Mouse (Mus musculus): ENCODE measurements around the gene Tspan9. TPM values are rescaled to one million over a fixed set of nuclear protein-coding genes. Genes with fewer than 3 reads are reported as not detected.

Gene Tspan9
- polyA plus RNA-seq, 1 experiment: 87.8 TPM

DNA sequence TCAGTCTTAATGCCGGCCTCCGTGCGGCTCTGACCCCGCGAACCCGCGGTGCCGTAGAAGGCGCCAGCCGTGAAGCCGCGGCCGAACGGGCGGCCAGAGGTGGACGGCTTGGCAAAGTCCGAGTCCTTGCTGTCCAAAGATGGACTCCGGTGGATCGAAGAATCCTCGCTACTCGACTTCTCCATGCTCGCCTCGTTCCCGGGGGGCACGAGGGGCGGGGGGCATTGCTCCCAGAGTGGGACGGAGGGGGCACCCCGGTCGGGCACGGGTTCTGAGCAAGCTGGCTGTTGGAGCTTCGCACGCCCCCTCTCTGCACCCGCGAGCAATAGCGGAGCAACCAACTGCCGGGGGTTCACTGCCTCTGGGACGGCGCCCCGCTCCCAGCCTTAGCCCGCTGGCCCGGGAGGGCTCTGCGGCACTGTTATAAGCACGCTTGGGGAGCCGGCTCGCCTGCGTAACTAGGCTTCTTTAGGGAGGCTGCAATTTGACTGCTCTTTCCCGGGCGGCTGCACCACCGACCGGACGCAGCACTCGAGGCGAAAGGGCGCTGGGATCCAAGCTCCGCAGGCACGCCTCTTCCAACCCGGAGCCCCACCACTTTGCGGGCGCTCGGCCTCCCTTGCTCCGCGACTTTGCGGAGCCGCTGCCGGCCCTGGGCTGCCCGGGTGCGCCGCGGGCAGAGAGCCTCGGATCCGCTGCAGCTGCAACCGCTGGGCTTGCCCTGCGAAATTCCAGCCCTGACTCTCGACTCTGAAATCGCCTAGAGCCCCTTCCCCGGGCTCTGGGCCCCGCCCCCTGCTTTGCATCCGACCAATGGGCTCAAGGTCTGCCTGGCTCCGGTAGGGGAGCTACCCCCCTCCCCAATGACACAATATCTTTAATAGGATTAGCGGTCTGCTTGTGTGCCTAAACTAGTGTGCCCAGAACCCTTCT lies 108.8 kb downstream of the Tspan9 start:
- no peaks in the 10 kb centered on the region for H3K9me3 ChIP-seq
- no peak for TF ChIP-seq GATA1 (IDR thresholded peaks at IDR 0.05; ENCODE audit: borderline replicate concordance, low read length)
- TF ChIP-seq FLI1 (IDR thresholded peaks at IDR 0.05; ENCODE audit: low read length): no peak
- peaks cover 93% of the 10 kb centered on the region for H3K4me1 ChIP-seq
- H3K4me3 ChIP-seq (replicated peaks): peak overlapping the region; percentile 89
- H3K27me3 ChIP-seq (replicated peaks): peaks cover 70% of the 10 kb centered on the region
- peaks cover 66% of the 10 kb centered on the region for H3K36me3 ChIP-seq (replicated peaks; ENCODE audit: low read length)

DNA sequence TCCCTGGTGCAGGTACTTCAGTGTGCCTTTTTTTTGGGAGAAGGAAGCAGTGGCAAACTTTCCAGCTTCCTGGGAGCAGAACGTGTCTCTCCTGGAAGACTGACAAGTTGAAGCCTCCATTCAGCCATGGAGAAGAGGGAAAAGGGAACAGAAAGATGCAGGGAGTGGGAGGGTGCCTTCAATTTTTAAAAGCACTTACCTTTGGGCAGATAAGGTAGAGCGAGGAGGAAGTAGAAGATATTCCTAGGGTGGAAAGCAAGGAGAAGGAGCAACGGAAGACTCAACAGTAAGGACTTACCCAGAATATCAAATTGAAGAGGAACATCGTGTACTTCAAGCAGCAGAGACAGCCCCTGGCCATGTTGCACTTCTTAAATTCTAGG lies 109.5 kb downstream of the Tspan9 start:
- Histone ChIP-seq H3K4me3 (replicated peaks) (peak overlapping the region; percentile 89), H3K36me3 (replicated peaks; ENCODE audit: low read length) (peaks cover 70% of the 10 kb centered on the region), H3K27me3 (replicated peaks) (peaks cover 65% of the 10 kb centered on the region), H3K4me1 (peaks cover 94% of the 10 kb centered on the region), H3K9me3 (no peaks in the 10 kb centered on the region)
- TF ChIP-seq GATA1 (IDR thresholded peaks at IDR 0.05; ENCODE audit: borderline replicate concordance, low read length) (no peak), FLI1 (IDR thresholded peaks at IDR 0.05; ENCODE audit: low read length) (no peak)

DNA sequence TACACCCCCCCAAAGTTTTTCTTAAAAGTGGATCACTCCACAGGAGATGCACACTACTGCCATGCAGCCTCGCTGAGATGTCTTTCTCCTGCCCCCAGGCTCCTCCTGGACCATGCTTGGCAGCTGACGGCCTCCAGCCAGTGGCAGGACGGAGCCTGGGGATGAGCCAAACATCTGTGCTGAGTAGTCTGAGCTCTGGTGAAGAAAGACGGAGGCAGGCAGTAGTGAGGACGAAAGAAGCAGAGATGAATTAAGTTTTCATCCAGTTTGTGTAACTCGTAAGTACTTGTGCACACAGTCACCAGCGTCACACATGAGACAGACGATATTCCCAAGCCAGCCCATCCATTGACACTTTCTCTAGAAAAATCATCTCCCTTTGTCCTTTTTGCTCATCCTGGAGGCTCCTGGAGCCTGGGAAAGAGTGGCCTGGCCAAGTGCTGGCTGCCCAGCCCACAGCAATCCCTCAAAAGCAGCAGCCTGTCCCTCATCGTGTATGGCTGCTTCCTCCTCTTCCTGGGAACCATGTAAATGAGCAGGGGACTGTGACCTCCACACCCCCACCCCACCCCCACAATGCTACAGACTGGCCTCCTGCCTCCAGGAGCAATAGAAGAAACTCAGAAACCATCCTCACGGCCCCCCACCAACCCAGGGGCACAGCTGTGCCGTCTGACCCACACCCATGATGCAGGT lies 110.1 kb downstream of the Tspan9 start:
- no peaks in the 10 kb centered on the region for H3K9me3 ChIP-seq
- H3K36me3 ChIP-seq (replicated peaks; ENCODE audit: low read length): peaks cover 70% of the 10 kb centered on the region
- H3K4me3 ChIP-seq (replicated peaks): peak overlapping the region; percentile 89
- H3K27me3 ChIP-seq (replicated peaks): peaks cover 61% of the 10 kb centered on the region
- H3K4me1 ChIP-seq: peaks cover 95% of the 10 kb centered on the region
- TF ChIP-seq FLI1 (IDR thresholded peaks at IDR 0.05; ENCODE audit: low read length) (no peak), GATA1 (IDR thresholded peaks at IDR 0.05; ENCODE audit: borderline replicate concordance, low read length) (no peak)

DNA sequence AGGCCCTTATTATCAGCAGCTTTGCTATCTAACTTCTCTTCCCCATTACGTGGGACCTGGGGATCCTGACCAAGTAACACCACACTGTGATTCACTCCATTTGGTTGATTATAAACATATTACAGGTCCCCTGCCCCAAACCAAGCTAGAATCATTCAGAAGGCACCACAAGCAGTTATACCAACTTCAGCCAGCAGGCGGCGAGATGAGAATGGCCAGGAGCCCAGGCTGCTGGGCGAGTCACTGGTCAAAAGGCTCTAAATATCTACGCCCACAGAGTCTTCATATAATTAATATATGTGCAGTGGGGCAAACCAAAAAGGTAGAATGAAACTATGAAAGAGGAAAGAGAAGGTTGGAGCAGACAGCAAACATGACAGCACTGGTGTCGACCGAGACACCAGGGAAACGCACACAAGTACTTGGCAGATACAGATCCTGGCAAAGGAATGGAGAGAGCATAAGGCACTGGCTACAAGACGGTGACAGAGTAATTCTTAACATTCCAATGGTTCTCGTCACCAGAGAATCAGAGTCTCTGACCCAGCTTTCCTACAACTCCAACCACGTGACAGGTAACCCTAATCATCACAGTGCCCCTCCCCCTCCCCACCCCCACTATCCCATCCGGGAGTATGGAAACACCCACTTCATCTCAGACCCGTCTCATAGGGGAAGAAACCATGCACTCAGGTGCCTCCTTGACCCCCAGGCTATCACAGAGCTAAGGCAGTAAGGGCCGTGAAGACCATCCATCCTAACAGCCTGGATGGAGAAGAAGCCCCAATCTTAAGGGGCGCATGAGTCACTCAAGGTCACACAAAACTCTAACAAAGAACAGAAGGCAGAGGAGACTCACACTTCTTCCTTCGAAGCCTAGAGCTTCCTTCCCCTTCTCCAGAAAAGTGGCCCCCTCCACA lies 110.9 kb downstream of the Tspan9 start:
- TF ChIP-seq GATA1 (IDR thresholded peaks at IDR 0.05; ENCODE audit: borderline replicate concordance, low read length) (no peak), FLI1 (IDR thresholded peaks at IDR 0.05; ENCODE audit: low read length) (no peak)
- no peaks in the 10 kb centered on the region for H3K9me3 ChIP-seq
- H3K4me3 ChIP-seq (replicated peaks): peak overlapping the region; percentile 47
- H3K36me3 ChIP-seq (replicated peaks; ENCODE audit: low read length): peaks cover 72% of the 10 kb centered on the region
- H3K27me3 ChIP-seq (replicated peaks): peaks cover 54% of the 10 kb centered on the region
- peaks cover 93% of the 10 kb centered on the region for H3K4me1 ChIP-seq

DNA sequence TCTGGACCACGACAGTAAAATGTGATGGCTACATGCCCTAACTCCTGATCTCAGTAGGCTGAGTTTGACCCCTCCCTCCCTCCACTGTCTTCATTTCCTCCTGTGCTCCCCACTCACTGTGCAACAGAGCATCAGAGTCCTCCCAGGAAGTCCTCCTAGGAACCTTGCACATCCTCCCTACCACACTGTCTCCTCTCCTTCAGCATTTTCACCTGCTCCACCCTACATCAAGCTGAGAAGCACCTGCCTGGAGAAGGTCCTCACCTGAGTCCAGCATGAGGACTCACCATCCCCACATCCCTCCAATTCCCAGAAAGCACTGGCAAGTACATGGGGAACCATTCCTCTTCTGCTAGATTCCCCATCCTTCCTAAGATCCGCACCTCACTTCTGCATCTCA lies 111.8 kb downstream of the Tspan9 start:
- Histone ChIP-seq H3K9me3 (no peaks in the 10 kb centered on the region), H3K27me3 (replicated peaks) (peaks cover 47% of the 10 kb centered on the region), H3K4me3 (replicated peaks) (no peak overlapping the region), H3K4me1 (peaks cover 84% of the 10 kb centered on the region), H3K36me3 (replicated peaks; ENCODE audit: low read length) (peaks cover 73% of the 10 kb centered on the region)
- no peak for TF ChIP-seq FLI1 (IDR thresholded peaks at IDR 0.05; ENCODE audit: low read length)
- no peak for TF ChIP-seq GATA1 (IDR thresholded peaks at IDR 0.05; ENCODE audit: borderline replicate concordance, low read length)

DNA sequence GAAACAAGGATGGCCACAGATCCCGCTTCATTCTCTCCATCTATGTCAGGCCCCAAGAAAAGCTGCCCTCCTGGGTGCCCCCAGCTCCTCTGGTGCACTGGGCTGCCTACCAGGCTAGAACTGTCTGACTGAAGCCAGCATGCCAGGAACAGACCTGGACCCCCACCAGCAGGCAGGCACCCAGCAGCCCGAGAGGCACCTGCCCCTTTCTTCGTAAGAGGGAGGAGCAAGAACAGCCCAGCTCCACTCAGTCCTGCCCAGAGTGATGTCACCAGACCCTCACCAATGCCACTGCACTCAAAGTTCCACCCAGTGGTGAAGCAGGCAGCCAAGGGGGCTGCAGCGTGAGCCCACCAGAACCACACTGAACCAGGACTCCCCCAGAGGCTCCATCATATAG lies 112.3 kb downstream of the Tspan9 start:
- no peaks in the 10 kb centered on the region for H3K9me3 ChIP-seq
- H3K4me3 ChIP-seq (replicated peaks): no peak overlapping the region
- TF ChIP-seq FLI1 (IDR thresholded peaks at IDR 0.05; ENCODE audit: low read length) (no peak), GATA1 (IDR thresholded peaks at IDR 0.05; ENCODE audit: borderline replicate concordance, low read length) (no peak)
- H3K4me1 ChIP-seq: peaks cover 79% of the 10 kb centered on the region
- H3K36me3 ChIP-seq (replicated peaks; ENCODE audit: low read length): peaks cover 77% of the 10 kb centered on the region
- H3K27me3 ChIP-seq (replicated peaks): peaks cover 42% of the 10 kb centered on the region

DNA sequence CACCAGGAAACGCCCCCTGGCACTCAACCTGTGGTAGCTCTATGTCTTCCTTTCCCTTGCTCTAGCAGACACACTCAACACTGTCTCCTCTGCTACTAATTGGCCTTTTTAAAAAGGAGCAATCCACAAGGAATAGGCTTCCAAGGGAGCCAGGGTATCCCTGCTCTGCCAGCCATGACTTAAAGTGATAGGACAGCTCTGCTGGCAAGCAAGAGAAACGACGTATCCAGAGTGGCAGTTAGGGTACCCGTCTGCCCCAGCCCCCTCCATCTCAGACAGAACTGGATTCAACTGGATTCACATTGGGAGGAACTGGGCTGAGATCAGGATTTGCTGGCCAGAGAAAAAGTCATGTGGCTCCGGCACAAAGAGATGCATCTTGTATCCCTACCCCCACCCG lies 112.9 kb downstream of the Tspan9 start:
- TF ChIP-seq GATA1 (IDR thresholded peaks at IDR 0.05; ENCODE audit: borderline replicate concordance, low read length) (no peak), FLI1 (IDR thresholded peaks at IDR 0.05; ENCODE audit: low read length) (no peak)
- Histone ChIP-seq H3K36me3 (replicated peaks; ENCODE audit: low read length) (peaks cover 83% of the 10 kb centered on the region), H3K9me3 (no peaks in the 10 kb centered on the region), H3K27me3 (replicated peaks) (peaks cover 41% of the 10 kb centered on the region), H3K4me1 (peaks cover 76% of the 10 kb centered on the region), H3K4me3 (replicated peaks) (no peak overlapping the region)

DNA sequence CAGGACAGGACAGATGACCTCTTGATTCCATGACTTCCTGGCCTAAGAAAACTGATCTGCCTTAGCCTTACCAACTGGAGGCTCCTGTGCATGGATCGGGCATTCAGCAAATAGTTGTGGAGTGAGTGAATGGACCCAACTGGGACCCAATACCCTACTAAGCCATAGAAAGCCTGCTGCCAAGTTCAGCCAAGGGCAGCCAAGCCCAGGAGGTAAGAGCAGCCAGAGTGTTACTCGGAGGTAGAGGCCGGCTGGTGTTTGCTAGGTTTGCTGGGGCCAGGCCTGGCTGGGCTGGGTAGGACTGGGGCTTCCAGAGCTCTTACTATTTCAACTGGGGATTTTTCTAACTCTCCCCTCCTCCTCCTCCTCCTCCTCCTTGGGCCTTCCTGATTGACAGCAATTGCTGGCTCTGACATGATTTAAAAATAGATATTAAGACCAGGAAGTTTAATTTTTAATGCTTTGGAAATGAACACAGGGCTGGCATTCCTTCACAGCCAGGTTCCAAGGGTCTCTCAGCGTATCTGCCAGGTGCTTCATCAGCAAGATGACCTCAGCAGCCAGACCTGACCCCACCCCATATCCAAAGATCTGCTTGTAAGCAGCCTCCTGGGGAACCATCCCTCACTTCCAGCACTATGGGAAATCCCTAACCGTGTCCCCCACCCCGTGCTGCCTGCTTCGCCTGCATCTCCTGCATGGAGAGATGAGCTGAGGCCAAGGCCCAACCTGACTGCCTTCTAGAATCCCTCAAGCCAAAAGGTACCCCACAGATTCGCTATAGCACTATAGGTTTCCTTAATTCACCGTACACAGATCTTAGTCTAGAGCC lies 113.7 kb downstream of the Tspan9 start:
- Histone ChIP-seq H3K27me3 (replicated peaks) (peaks cover 35% of the 10 kb centered on the region), H3K9me3 (no peaks in the 10 kb centered on the region), H3K4me1 (peaks cover 69% of the 10 kb centered on the region), H3K4me3 (replicated peaks) (peak overlapping the region; percentile 11), H3K36me3 (replicated peaks; ENCODE audit: low read length) (peaks cover 90% of the 10 kb centered on the region)
- TF ChIP-seq FLI1 (IDR thresholded peaks at IDR 0.05; ENCODE audit: low read length): no peak
- TF ChIP-seq GATA1 (IDR thresholded peaks at IDR 0.05; ENCODE audit: borderline replicate concordance, low read length): no peak
